Mouse (Mus musculus) hindbrain, embryonic 16.5 days (tissue): ENCODE data around the gene Zfp276. TPM values are rescaled to one million over a fixed set of nuclear protein-coding genes. Genes with fewer than 3 reads are reported as not detected.
"Not testable (repeated sequence)": the region's sequence is repeated elsewhere in the genome, so short reads cannot be mapped to it uniquely, and the experiment has no call there.

Experiments used
- ATAC-seq: fragments of 200-750 bp; cut with Nextera tagmentation; 2 replicates; pipeline ENCODE4 v1.8.0; 2017; ENCODE audit warnings: moderate TSS enrichment, moderate library complexity
- H3K27ac ChIP-seq: fragments of 300-500 bp; sonication (generic); 2 replicates; pipeline ENCODE4 v1.5.1; 2014; ENCODE audit warnings: low read depth, mild to moderate bottlenecking, control low read depth, low read length, moderate library complexity
- H3K27me3 ChIP-seq: fragments of 300-500 bp; sonication (generic); replicated peaks from 2 replicates; pipeline ENCODE4 v1.6.1; 2014; ENCODE audit warnings: low read length; ENCODE audit not compliant: control insufficient read depth, insufficient read depth
- H3K36me3 ChIP-seq: fragments of 300-500 bp; sonication (generic); 2 replicates; pipeline ENCODE4 v1.6.1; 2014; ENCODE audit warnings: mild to moderate bottlenecking, low read length, moderate library complexity, mixed read lengths; ENCODE audit not compliant: control insufficient read depth, insufficient read depth
- H3K4me1 ChIP-seq: fragments of 300-500 bp; sonication (generic); 2 replicates; pipeline ENCODE4 v1.6.1; 2014; ENCODE audit warnings: low read depth, low read length; ENCODE audit not compliant: control insufficient read depth, insufficient read depth
- H3K4me2 ChIP-seq: fragments of 300-500 bp; sonication (generic); 2 replicates; pipeline ENCODE4 v1.6.1; 2014; ENCODE audit warnings: mild to moderate bottlenecking, low read length, control low read depth, moderate library complexity
- H3K4me3 ChIP-seq: fragments of 300-500 bp; sonication (generic); 2 replicates; pipeline ENCODE4 v1.5.1; 2014; ENCODE audit warnings: mild to moderate bottlenecking, low read length, control low read depth, moderate library complexity
- H3K9ac ChIP-seq: fragments of 300-500 bp; sonication (generic); 2 replicates; pipeline ENCODE4 v1.6.1; 2014; ENCODE audit warnings: low read depth, mild to moderate bottlenecking, control low read depth, low read length, moderate library complexity
- H3K9me3 ChIP-seq: fragments of 300-500 bp; sonication (generic); 2 replicates; pipeline ENCODE4 v1.6.1; 2014; ENCODE audit warnings: mild to moderate bottlenecking, low read length, moderate library complexity; ENCODE audit not compliant: control insufficient read depth
- WGBS: fragments of 180-500 bp; shearing (Covaris S2); extraction: QIAGEN DNeasy Blood & Tissue Kit; methylation state at CpG from one replicate; pipeline ENCODE4 v1.1.7; 2014; 5-methylcytosine and 5-hydroxymethylcytosine counted together
- polyA plus RNA-seq: library from polyadenylated mRNA; unstranded; fragments of >200 nt; fragmentation: Nextera tagmentation; extraction: Ambion mirVana; gene quantifications from 2 replicates; pipeline ENCODE4 v1.2.1, GENCODE M21; 2015

The Zfp276 gene
- polyA plus RNA-seq, 1 experiment from 2014 or later, result 22.4 TPM

- H3K36me3 ChIP-seq, result no peaks in the 10 kb centered on the region
- H3K27ac ChIP-seq, result no peak overlapping the region
- 95% methylated on average over 4 of the region's 4 CpGs for whole genome bisulfite sequencing
- no peaks in the 10 kb centered on the region for H3K9me3 ChIP-seq
- no peak overlapping the region for H3K4me2 ChIP-seq
- no peak overlapping the region for H3K4me3 ChIP-seq
- no peak overlapping the region for H3K9ac ChIP-seq
- ATAC-seq, result no peak
- no peaks in the 10 kb centered on the region for H3K4me1 ChIP-seq
- H3K27me3 ChIP-seq, result no peaks in the 10 kb centered on the region
Observed at GRCm38 (mm10) chr8:123279828-123280227, 25.8 kb downstream of the Zfp276 start.

GRCm38 (mm10) chr8:123280302-123281094 is 26.5 kb downstream of the Zfp276 start:
- WGBS, result 90% methylated on average over 13 of the region's 13 CpGs

GRCm38 (mm10) chr8:123282994-123283393 is 29.0 kb downstream of the Zfp276 start:
- H3K9me3 ChIP-seq, H3K27me3 ChIP-seq, H3K9ac ChIP-seq, H3K4me2 ChIP-seq, H3K4me3 ChIP-seq, H3K36me3 ChIP-seq, H3K27ac ChIP-seq, H3K4me1 ChIP-seq, ATAC-seq: not testable (repeated sequence)
- WGBS, result 87% methylated on average over 5 of the region's 6 CpGs

More at GRCm38 (mm10) chr8:123280302-123281094, 26.5 kb downstream of the Zfp276 start:
- H3K9me3 ChIP-seq, result no peaks in the 10 kb centered on the region
- H3K36me3 ChIP-seq, result no peaks in the 10 kb centered on the region
- H3K27me3 ChIP-seq, result no peaks in the 10 kb centered on the region
- H3K27ac ChIP-seq, result no peak overlapping the region
- no peak overlapping the region for H3K4me3 ChIP-seq
- no peak overlapping the region for H3K4me2 ChIP-seq
- H3K9ac ChIP-seq, result no peak overlapping the region
- no peak for ATAC-seq
- H3K4me1 ChIP-seq, result no peaks in the 10 kb centered on the region

- Histone ChIP-seq H3K4me1 (no peaks in the 10 kb centered on the region), H3K9me3 (no peaks in the 10 kb centered on the region), H3K9ac (no peak overlapping the region), H3K4me2 (no peak overlapping the region), H3K36me3 (no peaks in the 10 kb centered on the region), H3K4me3 (no peak overlapping the region), H3K27me3 (no peaks in the 10 kb centered on the region), H3K27ac (no peak overlapping the region)
- no peak for ATAC-seq
- 91% methylated on average over 7 of the region's 7 CpGs for WGBS
Observed at GRCm38 (mm10) chr8:123283991-123284390, 30.0 kb downstream of the Zfp276 start.

GRCm38 (mm10) chr8:123284493-123284892 is 30.5 kb downstream of the Zfp276 start:
- Histone ChIP-seq H3K36me3 (no peaks in the 10 kb centered on the region), H3K9ac (no peak overlapping the region), H3K4me2 (no peak overlapping the region), H3K4me3 (no peak overlapping the region), H3K27ac (no peak overlapping the region), H3K4me1 (no peaks in the 10 kb centered on the region), H3K9me3 (no peaks in the 10 kb centered on the region), H3K27me3 (no peaks in the 10 kb centered on the region)
- WGBS, result 90% methylated on average over 5 of the region's 5 CpGs
- ATAC-seq, result no peak

GRCm38 (mm10) chr8:123287362-123287761 is 33.4 kb downstream of the Zfp276 start:
- Histone ChIP-seq H3K4me3 (no peak overlapping the region), H3K27me3 (no peaks in the 10 kb centered on the region), H3K9ac (no peak overlapping the region), H3K4me1 (no peaks in the 10 kb centered on the region), H3K9me3 (no peaks in the 10 kb centered on the region), H3K4me2 (no peak overlapping the region), H3K27ac (no peak overlapping the region), H3K36me3 (no peaks in the 10 kb centered on the region)
- 95% methylated on average over 17 of the region's 17 CpGs for WGBS
- ATAC-seq, result no peak

GRCm38 (mm10) chr8:123290166-123290565 is 36.2 kb downstream of the Zfp276 start:
- H3K27ac ChIP-seq, result no peak overlapping the region
- ATAC-seq, result no peak
- H3K9ac ChIP-seq, result no peak overlapping the region
- no peak overlapping the region for H3K4me3 ChIP-seq
- H3K4me1 ChIP-seq, result no peaks in the 10 kb centered on the region
- H3K36me3 ChIP-seq, result no peaks in the 10 kb centered on the region
- no peak overlapping the region for H3K4me2 ChIP-seq
- no peaks in the 10 kb centered on the region for H3K27me3 ChIP-seq
- 73% methylated on average over 4 of the region's 4 CpGs for WGBS
- H3K9me3 ChIP-seq, result no peaks in the 10 kb centered on the region

- H3K9me3 ChIP-seq, result no peaks in the 10 kb centered on the region
- H3K4me3 ChIP-seq, result no peak overlapping the region
- no peak overlapping the region for H3K4me2 ChIP-seq
- 96% methylated on average over 8 of the region's 8 CpGs for WGBS
- H3K27me3 ChIP-seq, result no peaks in the 10 kb centered on the region
- no peaks in the 10 kb centered on the region for H3K4me1 ChIP-seq
- no peaks in the 10 kb centered on the region for H3K36me3 ChIP-seq
- H3K27ac ChIP-seq, result no peak overlapping the region
- no peak overlapping the region for H3K9ac ChIP-seq
- ATAC-seq, result no peak
Observed at GRCm38 (mm10) chr8:123290679-123291078, 36.7 kb downstream of the Zfp276 start.

GRCm38 (mm10) chr8:123291716-123292115 is 37.7 kb downstream of the Zfp276 start:
- ATAC-seq, result no peak
- Histone ChIP-seq H3K36me3 (no peaks in the 10 kb centered on the region), H3K9me3 (no peaks in the 10 kb centered on the region), H3K27me3 (no peaks in the 10 kb centered on the region), H3K4me1 (no peaks in the 10 kb centered on the region), H3K27ac (no peak overlapping the region), H3K4me3 (no peak overlapping the region), H3K4me2 (no peak overlapping the region), H3K9ac (no peak overlapping the region)
- WGBS, result 93% methylated on average over 8 of the region's 8 CpGs
